ENCODE assay signal across 12 mouse cellular contexts in genomic region chr17:6007902-6008301, GRCm38 (mm10).
A peak's percentile ranks its signal among the peaks of the same experiment; 100 is the strongest.
DNase-seq lines count a peak whose midpoint lies in the region; ATAC-seq and TF ChIP-seq lines count a peak whose summit lies in the region.
"Had no signal": no experiment of that assay in that cellular context is flagged by ENCODE, and none has a peak within 500 bp of the region (broad histone marks: within the 10 kb centered on the region; RNA-seq: fewer than 3 reads in every experiment).

No protein-coding gene starts in this region.

- WGBS in heart, embryonic 15.5 days: 66% methylated on average over 9 of the region's 9 CpGs
- WGBS in stomach, embryonic 16.5 days: 65% methylated on average over 9 of the region's 9 CpGs

- no peak overlapping the region for H3K9ac ChIP-seq in heart, embryonic 15.5 days
- H3K9ac ChIP-seq in stomach, embryonic 16.5 days (ENCODE audit: low read length): no peak overlapping the region
- H3K9ac ChIP-seq: embryonic facial prominence, embryonic 12.5 days; midbrain, embryonic 15.5 days had no signal

- intact Hi-C loops in heart, postnatal 25 days (cut with DNase I): no loop called here

- H3K36me3 ChIP-seq in heart, embryonic 15.5 days: peaks cover 4% of the 10 kb centered on the region; the same call in 1 of the 2 replicates
- no peaks in the 10 kb centered on the region for H3K36me3 ChIP-seq in testis, adult 2 months (ENCODE audit: control insufficient read depth, insufficient read depth, low read length)
- peaks cover 8% of the 10 kb centered on the region for H3K36me3 ChIP-seq in stomach, embryonic 16.5 days (ENCODE audit: control insufficient read depth, insufficient read depth, low read length)
- H3K36me3 ChIP-seq: embryonic facial prominence, embryonic 12.5 days; midbrain, embryonic 15.5 days had no signal

- no peak overlapping the region for H3K4me2 ChIP-seq in heart, embryonic 15.5 days
- H3K4me2 ChIP-seq in stomach, embryonic 16.5 days (ENCODE audit: low read depth, low read length): no peak overlapping the region
- H3K4me2 ChIP-seq: embryonic facial prominence, embryonic 12.5 days; midbrain, embryonic 15.5 days had no signal

- H3K9me3 ChIP-seq in heart, embryonic 15.5 days (replicated peaks): no peaks in the 10 kb centered on the region
- H3K9me3 ChIP-seq in stomach, embryonic 16.5 days (replicated peaks; ENCODE audit: control insufficient read depth, low read length): no peaks in the 10 kb centered on the region
- H3K9me3 ChIP-seq: embryonic facial prominence, embryonic 12.5 days; midbrain, embryonic 15.5 days had no signal

- no peak for ATAC-seq in heart, embryonic 15.5 days (replicated peaks; ENCODE audit: insufficient number of reproducible peaks, insufficient read depth, low FRiP score, low read depth)
- ATAC-seq in hematopoietic stem cell, adult 5-6 weeks (replicated peaks in 1 of 2; ENCODE audit: insufficient read depth in 1 of 2, low FRiP score in 2 of 2, low TSS enrichment in 1 of 2, low read depth in 1 of 2, poor library complexity in 2 of 2, severe bottlenecking in 2 of 2): peak; percentile 72 to 82
- no peak for ATAC-seq in stomach, embryonic 16.5 days (ENCODE audit: insufficient read depth, low FRiP score)
- ATAC-seq: midbrain, embryonic 15.5 days had no signal

- DNase-seq in heart, postnatal 25 days (ENCODE audit: low spot score): no peak
- DNase-seq in testis, postnatal 10 days (ENCODE audit: low spot score): no peak
- DNase-seq in kidney, adult 18-20 months: no peak
- no peak for DNase-seq in adrenal gland, postnatal 10 days
- DNase-seq: cerebellum, adult 18-20 months; kidney, adult 11 months had no signal

- H3K27ac ChIP-seq in heart, embryonic 15.5 days: 0 out of 2 replicates have a peak overlapping the region, but pooled peaks have one; percentile 3
- peak overlapping the region; percentile 30; the same call in 1 of the 2 replicates for H3K27ac ChIP-seq in testis, adult 2 months (ENCODE audit: control insufficient read depth, insufficient read depth, low read depth, low read length)
- peak overlapping the region; percentile 78 for H3K27ac ChIP-seq in stomach, embryonic 16.5 days (ENCODE audit: low read length)
- H3K27ac ChIP-seq: embryonic facial prominence, embryonic 12.5 days; midbrain, embryonic 15.5 days had no signal

- H3K4me1 ChIP-seq in heart, embryonic 15.5 days (replicated peaks): peaks cover 52% of the 10 kb centered on the region
- H3K4me1 ChIP-seq in testis, adult 2 months (ENCODE audit: control insufficient read depth, insufficient read depth, low read length): peaks cover 17% of the 10 kb centered on the region
- peaks cover 31% of the 10 kb centered on the region for H3K4me1 ChIP-seq in stomach, embryonic 16.5 days (ENCODE audit: control insufficient read depth, insufficient read depth, low read length)

- H3K4me3 ChIP-seq in heart, embryonic 15.5 days: no peak overlapping the region
- H3K4me3 ChIP-seq in testis, adult 2 months (ENCODE audit: control insufficient read depth, low read depth, low read length): peak overlapping the region; percentile 76
- H3K4me3 ChIP-seq in stomach, embryonic 16.5 days (replicated peaks; ENCODE audit: low read length): no peak overlapping the region
- H3K4me3 ChIP-seq: embryonic facial prominence, embryonic 12.5 days; midbrain, embryonic 15.5 days had no signal

- TF ChIP-seq POLR2A in testis, adult 2 months (IDR thresholded peaks at IDR 0.05; ENCODE audit: control insufficient read depth, low read depth, low read length): no peak

- no peak for TF ChIP-seq CTCF in testis, adult 2 months (IDR thresholded peaks at IDR 0.05; ENCODE audit: control insufficient read depth, insufficient read depth, insufficient replicate concordance, low read depth, low read length)

- no peaks in the 10 kb centered on the region for H3K27me3 ChIP-seq in heart, embryonic 15.5 days
- no peaks in the 10 kb centered on the region for H3K27me3 ChIP-seq in testis, adult 2 months (ENCODE audit: control insufficient read depth, insufficient read depth, low read length)
- H3K27me3 ChIP-seq in stomach, embryonic 16.5 days (ENCODE audit: control insufficient read depth, insufficient read depth, low read length): no peaks in the 10 kb centered on the region
- H3K27me3 ChIP-seq: embryonic facial prominence, embryonic 12.5 days; midbrain, embryonic 15.5 days had no signal

Comparison
In these comparisons a context has a peak if more than half of its experiments do, and no peak if none do; other contexts are left out.
1. ATAC-seq: peak in hematopoietic stem cell, adult 5-6 weeks (2 of 2); none in heart, embryonic 15.5 days (single experiment) and stomach, embryonic 16.5 days (single experiment).
2. H3K27ac ChIP-seq: peak in every context shown above with its lines; median percentile 78 in stomach, embryonic 16.5 days; 30 in testis, adult 2 months; 3 in heart, embryonic 15.5 days.